Comparison of ENCODE assay signal across 11 mouse cellular contexts in genomic region chr19:30128177-30128576, GRCm38 (mm10). TPM values are rescaled to one million over a fixed set of nuclear protein-coding genes. Genes with fewer than 3 reads are reported as not detected.
DNase-seq lines count a peak whose midpoint lies in the region; ATAC-seq and TF ChIP-seq lines count a peak whose summit lies in the region.
"Had no signal": no experiment of that assay in that cellular context is flagged by ENCODE, and none has a peak within 500 bp of the region (broad histone marks: within the 10 kb centered on the region; RNA-seq: fewer than 3 reads in every experiment).

No protein-coding gene starts in this region.

- no peak overlapping the region for H3K9ac ChIP-seq in lung, embryonic 14.5 days
- H3K9ac ChIP-seq in midbrain, embryonic 16.5 days (ENCODE audit: low read depth, low read length), result no peak overlapping the region
- H3K9ac ChIP-seq: embryonic facial prominence, embryonic 12.5 days had no signal

- H3K36me3 ChIP-seq in lung, embryonic 14.5 days (ENCODE audit: insufficient read depth), result no peaks in the 10 kb centered on the region
- H3K36me3 ChIP-seq in midbrain, embryonic 16.5 days (ENCODE audit: control insufficient read depth, insufficient read depth, low read length), result no peaks in the 10 kb centered on the region
- H3K36me3 ChIP-seq: embryonic facial prominence, embryonic 12.5 days had no signal

- DNase-seq in frontal cortex, postnatal 10 days (ENCODE audit: low spot score in 2 of 2), result no peak
- DNase-seq in lung, embryonic 14.5 days, result peak; percentile 79
- DNase-seq in lung, postnatal 4 days, result no peak
- peak; percentile 44 for DNase-seq in c-Kit-positive CD71-negative TER-119-negative erythroid progenitor cells, embryonic 14.5 days (ENCODE audit: low read depth)
- no peak for DNase-seq in cerebellum, postnatal 4 days (ENCODE audit: low spot score in 2 of 2)
- DNase-seq in cerebellum, adult 2 months, result no peak
- DNase-seq: right cerebral cortex, postnatal 14 days had no signal

- WGBS in lung, embryonic 14.5 days, result 47% methylated on average over 4 of the region's 4 CpGs
- WGBS in midbrain, embryonic 16.5 days, result 70% methylated on average over 4 of the region's 4 CpGs
- 64% methylated on average over 4 of the region's 4 CpGs for WGBS in cerebellum, adult 2 months

- H3K27ac ChIP-seq in lung, embryonic 14.5 days (ENCODE audit: low read depth), result no peak overlapping the region
- H3K27ac ChIP-seq in midbrain, embryonic 16.5 days (ENCODE audit: low read length), result no peak overlapping the region
- no peak overlapping the region for H3K27ac ChIP-seq in cerebellum, adult 2 months (ENCODE audit: insufficient read depth, low read length)
- H3K27ac ChIP-seq: embryonic facial prominence, embryonic 12.5 days had no signal

- H3K4me1 ChIP-seq in lung, embryonic 14.5 days (ENCODE audit: insufficient read depth), result no peaks in the 10 kb centered on the region
- peaks cover 11% of the 10 kb centered on the region; the same call in 1 of the 2 replicates for H3K4me1 ChIP-seq in midbrain, embryonic 16.5 days (ENCODE audit: control insufficient read depth, insufficient read depth, low read length)
- H3K4me1 ChIP-seq in cerebellum, adult 2 months (ENCODE audit: control insufficient read depth, insufficient read depth, low read length), result no peaks in the 10 kb centered on the region
- H3K4me1 ChIP-seq: embryonic facial prominence, embryonic 12.5 days had no signal

- no peak for TF ChIP-seq POLR2A in cerebellum, adult 2 months (IDR thresholded peaks at IDR 0.05; ENCODE audit: borderline replicate concordance, insufficient read depth, low read length)

- H3K4me2 ChIP-seq in lung, embryonic 14.5 days, result no peak overlapping the region
- no peak overlapping the region for H3K4me2 ChIP-seq in midbrain, embryonic 16.5 days (ENCODE audit: low read length)
- H3K4me2 ChIP-seq: embryonic facial prominence, embryonic 12.5 days had no signal

- peak; percentile 62; the same call in 1 of the 2 replicates for ATAC-seq in frontal cortex, adult (ENCODE audit: low TSS enrichment)
- no peak for ATAC-seq in lung, embryonic 14.5 days (ENCODE audit: insufficient read depth)
- peak; percentile 50; the same call in 1 of the 2 replicates for ATAC-seq in midbrain, embryonic 16.5 days
- ATAC-seq: inflammation-experienced regulatory T-cells, adult 6 months had no signal

- H3K9me3 ChIP-seq in lung, embryonic 14.5 days (ENCODE audit: low read depth, low read length), result no peaks in the 10 kb centered on the region
- H3K9me3 ChIP-seq in midbrain, embryonic 16.5 days (replicated peaks; ENCODE audit: control insufficient read depth, low read length, poor library complexity, severe bottlenecking), result no peaks in the 10 kb centered on the region
- H3K9me3 ChIP-seq: embryonic facial prominence, embryonic 12.5 days had no signal

- H3K27me3 ChIP-seq in lung, embryonic 14.5 days (ENCODE audit: insufficient read depth, low read length), result no peaks in the 10 kb centered on the region
- no peaks in the 10 kb centered on the region for H3K27me3 ChIP-seq in midbrain, embryonic 16.5 days (ENCODE audit: control insufficient read depth, insufficient read depth, low read depth, low read length)
- no peaks in the 10 kb centered on the region for H3K27me3 ChIP-seq in cerebellum, adult 2 months (ENCODE audit: control insufficient read depth, insufficient read depth, low read length)
- H3K27me3 ChIP-seq: embryonic facial prominence, embryonic 12.5 days had no signal

- H3K4me3 ChIP-seq in lung, embryonic 14.5 days (ENCODE audit: low read depth, low read length), result no peak overlapping the region
- H3K4me3 ChIP-seq in midbrain, embryonic 16.5 days (ENCODE audit: low read depth, low read length), result no peak overlapping the region
- H3K4me3 ChIP-seq in cerebellum, adult 2 months (replicated peaks; ENCODE audit: insufficient read depth, low read depth, low read length), result no peak overlapping the region
- H3K4me3 ChIP-seq: embryonic facial prominence, embryonic 12.5 days had no signal

- TF ChIP-seq CTCF in lung, embryonic 14.5 days (IDR thresholded peaks at IDR 0.05; ENCODE audit: low read depth), result peak; percentile 38
- no peak for TF ChIP-seq CTCF in cerebellum, adult 2 months (IDR thresholded peaks at IDR 0.05; ENCODE audit: borderline replicate concordance, insufficient read depth, low read depth, low read length)

RNA-seq across cellular contexts. Expression of gene Gldc, which starts 47.1 kb away (rescaled TPM):
- polyA plus RNA-seq in lung, embryonic 14.5 days (2014; fragmentation: Nextera tagmentation; extraction: Ambion mirVana), result 0.83 and 1.0 TPM in 2 replicates
- 5.9 and 6.3 TPM in 2 replicates for polyA plus RNA-seq in midbrain, embryonic 16.5 days (2015; fragmentation: Nextera tagmentation; extraction: Ambion mirVana)
- polyA plus RNA-seq in cerebellum, adult 2 months (2012; rRNA removed), result 14.9 and 17.7 TPM in 2 replicates

Comparison
In these comparisons a context has a peak if more than half of its experiments do, and no peak if none do; other contexts are left out.
1. DNase-seq: peak in lung, embryonic 14.5 days (single experiment) and c-Kit-positive CD71-negative TER-119-negative erythroid progenitor cells, embryonic 14.5 days (single experiment); none in frontal cortex, postnatal 10 days (0 of 2), lung, postnatal 4 days (0 of 2), cerebellum, postnatal 4 days (0 of 2) and cerebellum, adult 2 months (0 of 2).